Mouse (Mus musculus) heart, embryonic 13.5 days (tissue): ENCODE data around the gene Chst3. TPM values are rescaled to one million over a fixed set of nuclear protein-coding genes. Genes with fewer than 3 reads are reported as not detected.
"Not testable (repeated sequence)": the region's sequence is repeated elsewhere in the genome, so short reads cannot be mapped to it uniquely, and the experiment has no call there.

Experiments
- ATAC-seq: fragments of 200-750 bp; cut with Nextera tagmentation; 2 replicates; pipeline ENCODE4 v1.8.0; 2017; ENCODE audit warnings: moderate TSS enrichment; ENCODE audit not compliant: insufficient number of reproducible peaks, low FRiP score, low TSS enrichment; ENCODE audit errors: extremely low read depth
- H3K27ac ChIP-seq: fragments of 300-500 bp; sonication (generic); replicated peaks from 2 replicates; pipeline ENCODE4 v1.5.1; 2015; ENCODE audit warnings: moderate library complexity, mild to moderate bottlenecking, inconsistent platforms
- H3K27me3 ChIP-seq: fragments of 300-500 bp; sonication (generic); replicated peaks from 2 replicates; pipeline ENCODE4 v1.6.1; 2015; ENCODE audit warnings: mild to moderate bottlenecking, inconsistent platforms
- H3K36me3 ChIP-seq: fragments of 300-500 bp; sonication (generic); 2 replicates; pipeline ENCODE4 v1.6.1; 2015; ENCODE audit warnings: mild to moderate bottlenecking, inconsistent platforms
- H3K4me1 ChIP-seq: fragments of 300-500 bp; sonication (generic); 2 replicates; pipeline ENCODE4 v1.6.1; 2015; ENCODE audit warnings: inconsistent platforms
- H3K4me2 ChIP-seq: fragments of 300-500 bp; sonication (generic); 2 replicates; pipeline ENCODE4 v1.6.1; 2015; ENCODE audit warnings: inconsistent platforms, mild to moderate bottlenecking, moderate library complexity
- H3K4me3 ChIP-seq: fragments of 300-500 bp; sonication (generic); 2 replicates; pipeline ENCODE4 v1.5.1; 2015; ENCODE audit warnings: moderate library complexity, mild to moderate bottlenecking, inconsistent platforms
- H3K9ac ChIP-seq: fragments of 300-500 bp; sonication (generic); 2 replicates; pipeline ENCODE4 v1.6.1; 2015; ENCODE audit warnings: inconsistent platforms, mild to moderate bottlenecking, moderate library complexity
- H3K9me3 ChIP-seq: fragments of 300-500 bp; sonication (generic); 2 replicates; pipeline ENCODE4 v1.6.1; 2016; ENCODE audit warnings: inconsistent platforms
- whole genome bisulfite sequencing: fragments of 180-500 bp; shearing (Covaris S2); methylation state at CpG from one replicate; pipeline ENCODE4 v1.1.7; 2015; ENCODE audit warnings: mixed read lengths; 5-methylcytosine and 5-hydroxymethylcytosine counted together
- polyA plus RNA-seq: library from polyadenylated mRNA; unstranded; fragments of >200 nt; fragmentation: Nextera tagmentation; extraction: Ambion mirVana; gene quantifications from 2 replicates; pipeline ENCODE4 v1.2.1, GENCODE M21; 2015

The Chst3 gene
- polyA plus RNA-seq, 1 experiment from 2014 or later = 0.43 TPM

GRCm38 (mm10) chr10:60195087-60195486 is 24.0 kb downstream of the Chst3 start:
- Histone ChIP-seq H3K36me3 (no peaks in the 10 kb centered on the region), H3K4me2 (no peak overlapping the region), H3K4me1 (peaks cover 52% of the 10 kb centered on the region), H3K27me3 (peaks cover 29% of the 10 kb centered on the region), H3K9ac (0 out of 2 replicates have a peak overlapping the region, but pooled peaks have one; percentile 2), H3K4me3 (no peak overlapping the region), H3K9me3 (no peaks in the 10 kb centered on the region), H3K27ac (peak overlapping the region; percentile 71)
- WGBS = 21% methylated on average over 4 of the region's 4 CpGs
- ATAC-seq = no peak

DNA sequence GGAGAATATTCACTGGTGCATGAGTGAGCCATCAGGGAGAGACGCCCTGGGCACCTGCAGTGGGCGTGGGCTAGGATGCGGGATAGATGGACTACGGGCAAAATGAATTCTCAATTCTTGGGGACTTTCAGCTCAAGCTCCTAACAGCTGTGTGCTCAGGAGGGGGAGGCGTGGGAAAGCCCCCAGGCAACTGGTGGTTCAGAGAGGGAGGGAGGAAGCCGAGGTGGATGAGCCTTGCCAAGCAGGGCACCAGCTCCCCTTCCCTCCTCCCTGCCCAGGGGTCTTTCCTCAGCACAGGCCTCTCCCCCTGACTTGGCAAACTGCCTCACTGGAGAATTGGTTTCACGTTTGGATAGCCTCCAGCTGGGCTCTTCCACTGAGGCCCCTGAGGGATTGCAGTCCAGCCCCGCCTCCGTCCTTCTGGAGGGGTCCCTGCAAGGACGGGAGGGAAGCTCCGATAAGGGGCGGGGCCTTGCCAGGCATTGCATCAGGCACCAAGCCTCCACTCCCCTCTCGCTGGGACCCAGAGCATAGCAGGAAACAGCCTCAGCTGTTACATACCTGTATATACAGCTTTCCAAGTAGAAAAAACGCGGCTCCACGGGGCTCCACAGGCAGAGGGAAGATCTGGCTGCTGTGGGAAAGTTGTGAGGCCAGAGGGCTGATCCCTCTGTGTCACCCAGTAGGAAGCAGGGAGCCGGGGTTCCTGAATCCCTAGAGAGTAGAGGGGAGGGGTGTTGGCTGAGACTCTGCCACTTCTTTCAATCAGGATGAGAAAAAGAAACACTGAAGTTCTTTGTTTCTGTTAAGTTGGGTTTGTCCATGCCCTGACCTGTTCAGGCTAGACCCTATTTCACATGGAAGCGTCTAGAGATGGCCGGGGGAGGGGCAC is 25.3 kb downstream of the Chst3 start:
- peak overlapping the region; percentile 62 for H3K9ac ChIP-seq
- peak overlapping the region; percentile 71 for H3K27ac ChIP-seq
- H3K4me1 ChIP-seq = peaks cover 52% of the 10 kb centered on the region
- no peaks in the 10 kb centered on the region for H3K9me3 ChIP-seq
- whole genome bisulfite sequencing = 8% methylated on average over 19 of the region's 19 CpGs
- no peaks in the 10 kb centered on the region for H3K36me3 ChIP-seq
- peak overlapping the region; percentile 59 for H3K4me2 ChIP-seq
- H3K27me3 ChIP-seq = peaks cover 29% of the 10 kb centered on the region
- ATAC-seq = peak; percentile 75
- peak overlapping the region; percentile 30 for H3K4me3 ChIP-seq

- no peaks in the 10 kb centered on the region for H3K36me3 ChIP-seq
- H3K9me3 ChIP-seq = no peaks in the 10 kb centered on the region
- H3K9ac ChIP-seq = 0 out of 2 replicates have a peak overlapping the region, but pooled peaks have one; percentile 53
- peak overlapping the region; percentile 39 for H3K4me3 ChIP-seq
- ATAC-seq = no peak
- peaks cover 43% of the 10 kb centered on the region for H3K4me1 ChIP-seq
- H3K27ac ChIP-seq = no peak overlapping the region
- H3K27me3 ChIP-seq = peaks cover 44% of the 10 kb centered on the region
- under 1% methylated on average over 17 of the region's 17 CpGs for WGBS
- H3K4me2 ChIP-seq = peak overlapping the region; percentile 71
Measured at GRCm38 (mm10) chr10:60191796-60192195, 27.3 kb downstream of the Chst3 start.

- peaks cover 65% of the 10 kb centered on the region for H3K27me3 ChIP-seq
Measured at GRCm38 (mm10) chr10:60189534-60190186, 29.4 kb downstream of the Chst3 start.

GRCm38 (mm10) chr10:60186191-60186945 is 32.7 kb downstream of the Chst3 start:
- no peak for ATAC-seq
- Histone ChIP-seq H3K4me1 (peaks cover 13% of the 10 kb centered on the region), H3K27ac (no peak overlapping the region), H3K4me3 (no peak overlapping the region; the same call in 1 of the 2 replicates), H3K9ac (no peak overlapping the region), H3K27me3 (peaks cover 65% of the 10 kb centered on the region), H3K9me3 (no peaks in the 10 kb centered on the region), H3K4me2 (peak overlapping the region; percentile 31), H3K36me3 (no peaks in the 10 kb centered on the region)
- 48% methylated on average over 44 of the region's 44 CpGs for WGBS

More at GRCm38 (mm10) chr10:60189534-60190186, 29.4 kb downstream of the Chst3 start:
- ATAC-seq = no peak
- H3K4me2 ChIP-seq = no peak overlapping the region
- 62% methylated on average over 6 of the region's 6 CpGs for WGBS
- no peak overlapping the region for H3K4me3 ChIP-seq
- H3K9ac ChIP-seq = no peak overlapping the region
- no peaks in the 10 kb centered on the region for H3K9me3 ChIP-seq
- H3K36me3 ChIP-seq = no peaks in the 10 kb centered on the region
- H3K27ac ChIP-seq = no peak overlapping the region
- H3K4me1 ChIP-seq = peaks cover 39% of the 10 kb centered on the region

- Histone ChIP-seq H3K9me3 (no peaks in the 10 kb centered on the region), H3K4me1 (peaks cover 13% of the 10 kb centered on the region), H3K4me2 (no peak overlapping the region), H3K9ac (no peak overlapping the region), H3K27ac (no peak overlapping the region; the same call in 1 of the 2 replicates), H3K36me3 (no peaks in the 10 kb centered on the region), H3K27me3 (peaks cover 53% of the 10 kb centered on the region), H3K4me3 (no peak overlapping the region)
- WGBS = 73% methylated on average over 10 of the region's 10 CpGs
- no peak; the same call in 1 of the 2 replicates for ATAC-seq
Measured at GRCm38 (mm10) chr10:60185023-60185709, 33.9 kb downstream of the Chst3 start.

DNA sequence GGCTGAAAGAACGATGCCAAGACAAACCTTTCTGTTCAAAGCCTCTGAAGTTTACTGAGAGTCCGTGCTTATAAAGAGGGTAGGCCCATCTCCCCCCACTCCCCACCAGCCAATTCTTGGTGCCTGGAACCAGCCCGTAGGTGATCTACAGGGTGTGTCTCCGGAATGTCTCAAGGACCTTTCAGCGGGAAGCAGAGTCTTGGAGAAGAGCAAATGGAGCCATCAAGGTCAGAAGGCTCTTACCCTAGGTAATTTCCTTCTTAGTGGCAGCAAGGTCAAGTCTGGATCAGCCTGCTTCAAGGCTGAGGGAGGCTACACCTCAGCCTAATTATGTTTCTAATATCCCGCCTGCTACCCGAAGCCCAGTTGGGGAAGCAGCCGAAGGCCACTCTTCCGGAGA is 43.8 kb downstream of the Chst3 start:
- not testable (repeated sequence) for H3K9me3 ChIP-seq, H3K4me3 ChIP-seq, ATAC-seq, H3K9ac ChIP-seq, H3K4me1 ChIP-seq, H3K4me2 ChIP-seq, H3K36me3 ChIP-seq, H3K27ac ChIP-seq
- peaks cover 11% of the 10 kb centered on the region; the same call in 1 of the 2 replicates for H3K27me3 ChIP-seq
- WGBS = 84% methylated on average over 9 of the region's 9 CpGs

DNA sequence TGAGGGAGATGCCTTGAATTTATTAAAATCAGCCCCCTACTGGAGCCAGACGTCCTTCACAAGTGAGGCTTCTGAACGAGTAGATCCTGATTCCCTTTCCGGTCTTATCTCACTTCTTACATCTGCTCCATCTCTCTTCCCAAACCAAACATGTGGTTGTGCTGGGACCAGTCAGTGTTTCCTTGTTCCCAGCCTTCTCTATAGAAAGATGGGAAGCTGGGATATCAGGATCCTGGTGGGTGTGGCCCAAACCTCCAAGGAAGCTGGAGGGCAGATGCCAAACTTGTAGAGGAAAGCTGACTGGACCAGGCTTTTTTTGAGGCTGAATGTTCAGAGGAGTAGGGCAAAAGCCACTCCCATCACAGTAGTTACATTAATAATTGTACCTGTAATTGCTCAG is 44.6 kb downstream of the Chst3 start:
- peaks cover 11% of the 10 kb centered on the region; the same call in 1 of the 2 replicates for H3K27me3 ChIP-seq
- no peak overlapping the region for H3K4me2 ChIP-seq
- no peak overlapping the region for H3K4me3 ChIP-seq
- H3K27ac ChIP-seq = no peak overlapping the region
- no peak for ATAC-seq
- peaks cover 7% of the 10 kb centered on the region; the same call in 1 of the 2 replicates for H3K4me1 ChIP-seq
- H3K36me3 ChIP-seq = no peaks in the 10 kb centered on the region
- no peaks in the 10 kb centered on the region for H3K9me3 ChIP-seq
- WGBS = 45% methylated on average over 3 of the region's 3 CpGs
- no peak overlapping the region for H3K9ac ChIP-seq

DNA sequence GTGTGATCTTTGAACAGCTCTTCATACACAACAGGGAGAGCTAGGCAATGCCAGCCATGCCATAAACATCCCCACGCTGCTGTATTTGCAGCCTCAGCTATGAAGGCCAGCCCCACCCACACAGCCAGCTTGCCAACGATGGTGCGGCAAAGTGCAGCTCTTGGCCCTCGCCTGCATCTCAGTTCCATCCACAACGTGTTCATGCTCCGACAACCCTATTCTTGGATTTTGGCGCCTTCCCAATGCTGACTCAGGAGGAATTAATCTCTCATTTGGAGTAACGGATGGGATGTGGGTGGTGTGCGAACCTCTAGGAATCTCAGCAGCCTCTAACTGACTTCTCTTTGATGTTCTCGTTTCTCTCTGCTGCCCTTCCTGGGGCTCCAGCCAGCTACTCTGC is 46.0 kb downstream of the Chst3 start:
- no peak overlapping the region for H3K4me2 ChIP-seq
- no peak overlapping the region for H3K4me3 ChIP-seq
- H3K9ac ChIP-seq = no peak overlapping the region
- H3K27ac ChIP-seq = no peak overlapping the region
- H3K27me3 ChIP-seq = peaks cover 11% of the 10 kb centered on the region; the same call in 1 of the 2 replicates
- ATAC-seq = no peak
- H3K4me1 ChIP-seq = peaks cover 7% of the 10 kb centered on the region; the same call in 1 of the 2 replicates
- no peaks in the 10 kb centered on the region for H3K9me3 ChIP-seq
- 49% methylated on average over 10 of the region's 10 CpGs for WGBS
- no peaks in the 10 kb centered on the region for H3K36me3 ChIP-seq

DNA sequence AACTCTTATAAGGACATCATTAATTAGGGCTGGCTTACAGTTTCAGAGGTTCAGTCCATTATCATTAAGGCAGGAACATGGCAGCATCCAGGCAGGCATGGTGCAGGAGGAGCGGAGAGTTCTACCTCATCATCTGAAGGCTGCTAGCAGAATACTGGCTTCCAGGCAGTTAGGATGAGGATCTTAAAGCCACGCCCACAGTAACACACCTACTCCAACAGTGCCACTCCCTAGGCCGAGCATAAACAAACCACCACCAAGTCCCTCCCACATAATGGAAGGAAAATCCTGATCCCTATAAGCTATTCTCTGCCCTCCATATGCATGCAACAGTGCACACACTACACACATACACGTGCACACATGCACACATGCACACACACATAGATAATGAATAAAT is 46.8 kb downstream of the Chst3 start:
- Histone ChIP-seq H3K4me2 (no peak overlapping the region), H3K4me1 (peaks cover 7% of the 10 kb centered on the region; the same call in 1 of the 2 replicates), H3K36me3 (no peaks in the 10 kb centered on the region), H3K4me3 (no peak overlapping the region), H3K27ac (no peak overlapping the region), H3K9me3 (no peaks in the 10 kb centered on the region), H3K27me3 (peaks cover 11% of the 10 kb centered on the region; the same call in 1 of the 2 replicates), H3K9ac (no peak overlapping the region)
- no peak for ATAC-seq
- 83% methylated on average over 4 of the region's 4 CpGs for WGBS
